Mouse (Mus musculus): ENCODE measurements at regions not wholly inside any gene's neighbourhood (a gene's known extent, or its start where the extent isn't known, plus 50 kb on each side); places are given as distances from the start of the nearest gene placed in this dataset.

DNA sequence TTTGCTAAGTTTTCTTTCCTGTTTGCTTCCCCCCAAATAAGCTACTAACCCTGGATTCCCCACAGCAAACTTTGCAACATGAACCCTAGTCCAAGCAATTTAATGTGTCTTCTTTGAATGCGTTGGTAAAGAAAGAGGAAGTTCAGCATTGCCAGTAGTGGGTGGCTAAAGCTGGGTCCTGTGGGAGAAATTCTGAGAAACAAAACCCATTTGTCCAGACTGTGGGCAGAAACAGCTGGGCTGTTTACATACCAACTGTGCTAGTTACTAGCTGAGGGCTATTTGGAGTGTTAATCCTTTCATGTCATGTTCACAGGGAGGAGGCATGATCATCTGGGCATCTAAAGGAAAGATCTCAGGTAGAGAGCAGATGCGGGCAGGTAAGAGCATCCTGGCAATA is 51.8 kb upstream of the 1190002N15Rik start:
- DNase-seq (ENCODE audit: low read depth) = no peak

DNA sequence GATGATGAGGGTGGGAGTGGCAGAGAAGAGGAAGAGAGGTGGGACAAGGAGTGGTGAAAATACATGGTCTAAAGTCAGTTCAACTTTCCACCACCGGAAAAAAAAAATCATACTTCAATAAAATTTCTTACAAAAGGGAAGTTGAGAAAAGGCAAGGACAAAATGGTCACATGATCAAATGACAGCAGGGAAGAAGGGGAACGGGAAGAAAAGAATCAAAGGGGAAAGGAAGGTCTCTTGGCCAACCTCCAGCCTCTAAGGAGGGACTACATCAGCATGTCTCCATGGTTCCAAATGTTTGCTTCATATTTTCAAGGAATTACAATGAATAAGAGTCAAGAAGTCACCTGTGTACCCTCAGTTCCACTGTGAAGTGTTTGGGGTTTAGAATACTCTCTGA is 64.7 kb upstream of the Slc9a9 start:
- no peak for DNase-seq (ENCODE audit: low read depth)

DNA sequence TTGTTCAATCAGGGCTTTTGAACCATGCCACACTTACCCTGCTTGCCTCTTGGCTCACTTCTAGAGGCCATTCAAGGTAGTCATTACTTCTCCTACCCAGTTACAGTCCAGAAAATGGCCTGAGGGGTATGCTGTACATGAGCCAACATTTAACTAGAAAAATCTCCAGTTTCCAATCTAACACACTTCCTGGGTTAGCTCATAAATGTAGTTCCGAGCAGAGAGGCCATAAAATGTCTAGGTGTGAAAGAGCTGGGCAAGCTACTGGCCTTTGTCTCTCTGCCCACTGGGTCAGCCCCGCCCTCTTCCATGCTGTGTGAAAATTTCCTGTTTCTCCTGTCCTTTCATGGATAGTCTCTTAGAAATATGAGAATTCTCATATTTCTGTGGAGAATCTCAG is 63.3 kb upstream of the Slc9a9 start:
- no peak for DNase-seq (ENCODE audit: low read depth)

- DNase-seq (ENCODE audit: low read depth) = no peak
Observed at GRCm38 (mm10) chr9:94607011-94607749, 62.5 kb upstream of the Slc9a9 start.

- no peak for DNase-seq (ENCODE audit: low read depth)
Observed at GRCm38 (mm10) chr9:94607750-94608106, 62.0 kb upstream of the Slc9a9 start.

GRCm38 (mm10) chr9:94610101-94610500 is 59.6 kb upstream of the Slc9a9 start:
- DNase-seq (ENCODE audit: low read depth) = no peak

- peak; percentile 6 for DNase-seq (ENCODE audit: low read depth)
Observed at GRCm38 (mm10) chr9:94610600-94611337, 58.9 kb upstream of the Slc9a9 start.

GRCm38 (mm10) chr9:94613891-94614671 is 55.6 kb upstream of the Slc9a9 start:
- DNase-seq (ENCODE audit: low read depth) = peak; percentile 69

- no peak for DNase-seq (ENCODE audit: low read depth)
Observed at GRCm38 (mm10) chr9:94615205-94615604, 54.5 kb upstream of the Slc9a9 start.

- no peak for DNase-seq (ENCODE audit: low read depth)
Observed at GRCm38 (mm10) chr9:94618079-94618786, 51.5 kb upstream of the Slc9a9 start.

Measured in NIH3T3 (cell line).